Mouse (Mus musculus): ENCODE measurements around the gene Rapgef2. TPM values are rescaled to one million over a fixed set of nuclear protein-coding genes. Genes with fewer than 3 reads are reported as not detected.
"Not testable (repeated sequence)": the region's sequence is repeated elsewhere in the genome, so short reads cannot be mapped to it uniquely, and the experiment has no call there.

Gene Rapgef2
- total RNA-seq, 2 experiments from 2014 or later, result 2.1 to 4.2 TPM

GRCm38 (mm10) chr3:79064096-79064495, 222.2 kb downstream of the Rapgef2 start:
- no peak for ATAC-seq (replicated peaks; ENCODE audit: low FRiP score, poor library complexity, severe bottlenecking)

- ATAC-seq (replicated peaks; ENCODE audit: low FRiP score, poor library complexity, severe bottlenecking), result no peak
Observed at GRCm38 (mm10) chr3:79061426-79061825, 224.9 kb downstream of the Rapgef2 start.

GRCm38 (mm10) chr3:79058491-79058890, 227.8 kb downstream of the Rapgef2 start:
- ATAC-seq (replicated peaks; ENCODE audit: low FRiP score, poor library complexity, severe bottlenecking), result not testable (repeated sequence)

- no peak for ATAC-seq (replicated peaks; ENCODE audit: low FRiP score, poor library complexity, severe bottlenecking)
Observed at GRCm38 (mm10) chr3:79045251-79045650, 241.1 kb downstream of the Rapgef2 start.

DNA sequence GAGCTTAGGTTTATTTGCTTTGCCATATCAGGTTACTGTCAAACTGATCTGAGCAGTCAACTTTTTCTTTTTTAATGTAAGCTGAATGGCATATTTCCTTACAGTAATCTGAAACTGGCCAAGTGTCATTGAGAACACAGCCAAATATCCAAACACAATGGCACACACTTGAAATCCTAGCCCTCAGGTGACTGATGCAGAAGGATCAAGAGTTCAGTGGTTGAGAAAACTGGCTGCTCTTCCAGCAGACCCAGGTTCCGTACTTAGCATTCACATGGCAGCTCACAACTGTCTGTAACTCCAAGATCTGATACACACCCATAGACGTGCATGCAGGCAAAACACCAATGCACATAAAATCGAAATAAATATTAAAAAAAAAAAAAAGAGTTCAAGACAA, 243.3 kb downstream of the Rapgef2 start:
- no peak for ATAC-seq (replicated peaks; ENCODE audit: low FRiP score, poor library complexity, severe bottlenecking)

DNA sequence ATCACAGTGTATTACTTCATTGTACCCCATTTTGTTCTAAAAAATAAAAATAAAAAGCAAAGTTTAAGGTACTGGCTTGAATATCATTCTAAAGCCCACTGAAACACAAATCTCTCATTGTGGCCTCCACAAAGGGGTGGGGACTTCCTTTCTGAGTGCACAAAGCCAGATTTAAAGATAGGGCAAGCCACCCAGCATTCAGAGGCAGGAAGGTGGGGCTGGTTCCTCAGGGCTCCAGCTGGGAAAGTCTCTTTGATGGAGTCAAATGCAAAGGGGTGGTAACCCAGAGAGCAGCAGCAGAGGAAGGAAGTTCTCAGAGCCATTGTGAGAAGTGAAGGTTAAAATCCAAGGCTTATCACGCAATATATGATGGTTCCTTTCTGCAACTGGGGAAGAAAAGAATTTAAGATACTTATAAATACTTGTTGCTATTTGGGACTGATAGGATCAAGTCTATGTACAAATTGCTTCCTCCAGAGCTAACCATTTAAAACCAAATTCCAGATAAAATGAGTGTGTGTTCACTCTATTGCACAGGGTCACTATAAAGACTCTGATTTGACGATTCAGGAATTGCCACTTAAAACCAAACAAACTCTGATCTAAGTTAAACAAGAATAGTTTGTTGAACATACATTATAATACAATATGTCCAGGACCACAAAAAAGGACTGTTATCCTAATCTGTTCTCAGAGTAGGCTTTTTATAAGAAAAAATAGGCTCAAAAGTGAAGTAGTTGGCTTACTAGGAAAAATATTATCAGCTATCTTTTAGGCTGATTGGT, 246.5 kb downstream of the Rapgef2 start:
- ATAC-seq (replicated peaks; ENCODE audit: low FRiP score, poor library complexity, severe bottlenecking), result no peak

GRCm38 (mm10) chr3:79039008-79039407, 247.3 kb downstream of the Rapgef2 start:
- no peak for ATAC-seq (replicated peaks; ENCODE audit: low FRiP score, poor library complexity, severe bottlenecking)

GRCm38 (mm10) chr3:79034457-79034856, 251.9 kb downstream of the Rapgef2 start:
- ATAC-seq (replicated peaks; ENCODE audit: low FRiP score, poor library complexity, severe bottlenecking), result no peak

- no peak for ATAC-seq (replicated peaks; ENCODE audit: low FRiP score, poor library complexity, severe bottlenecking)
Observed at GRCm38 (mm10) chr3:79030855-79031254, 255.5 kb downstream of the Rapgef2 start.

DNA sequence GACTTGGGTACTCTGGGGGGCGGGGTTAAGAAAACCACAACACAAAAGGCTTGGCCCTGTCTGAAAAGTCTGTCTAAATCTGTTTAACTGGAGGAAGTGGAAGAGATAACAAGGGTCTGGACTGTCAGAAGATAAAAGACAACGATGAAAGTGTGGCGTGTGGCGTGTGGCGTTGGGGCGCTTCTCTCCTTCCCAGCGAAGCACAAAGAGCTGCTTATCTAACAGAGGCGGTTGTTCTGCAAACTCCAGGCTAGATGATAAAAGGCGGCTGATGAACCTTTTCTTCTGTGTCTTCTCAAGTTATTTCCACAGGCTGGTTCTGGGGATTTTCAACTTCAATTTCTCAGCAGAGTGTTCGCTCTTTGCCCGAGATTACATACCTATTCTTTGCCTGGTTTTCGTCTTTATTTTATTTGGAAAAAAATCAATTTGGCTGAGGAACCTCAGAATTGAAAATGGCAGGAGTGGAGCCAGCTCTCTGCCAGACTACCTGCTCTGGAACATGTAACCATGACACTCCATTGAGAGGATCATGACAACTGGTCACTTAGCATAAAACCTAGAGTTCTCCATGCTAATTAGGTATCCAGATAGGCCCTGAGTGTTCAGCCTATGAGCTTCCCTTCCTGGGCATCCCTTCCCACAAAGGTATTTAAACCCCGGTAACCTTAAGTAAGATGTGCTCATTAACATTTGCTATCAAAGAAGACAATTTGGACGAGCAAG, 258.0 kb downstream of the Rapgef2 start:
- ATAC-seq (replicated peaks; ENCODE audit: low FRiP score, poor library complexity, severe bottlenecking), result no peak

DNA sequence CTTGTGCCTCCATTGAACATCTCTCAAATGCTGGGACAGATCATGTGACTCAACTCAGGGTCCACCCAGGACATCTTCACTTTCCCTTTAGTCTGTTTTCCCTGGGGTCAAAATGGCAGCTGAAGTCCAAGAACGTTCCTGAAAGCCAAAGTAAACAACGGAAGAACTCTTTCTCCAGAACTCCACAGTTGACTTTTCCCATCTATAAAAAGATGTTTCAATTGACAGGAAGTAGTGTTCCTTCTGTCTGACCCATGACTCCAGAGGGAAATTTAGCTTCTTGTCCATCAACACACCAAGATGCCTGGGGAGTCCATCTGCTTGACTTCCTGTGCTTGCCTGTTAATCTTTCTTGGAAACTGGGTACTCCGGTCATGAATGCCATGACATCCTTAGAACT, 260.3 kb downstream of the Rapgef2 start:
- ATAC-seq (replicated peaks; ENCODE audit: low FRiP score, poor library complexity, severe bottlenecking), result no peak

- ATAC-seq (replicated peaks; ENCODE audit: low FRiP score, poor library complexity, severe bottlenecking), result no peak
Observed at GRCm38 (mm10) chr3:79023735-79024328, 262.5 kb downstream of the Rapgef2 start.

DNA sequence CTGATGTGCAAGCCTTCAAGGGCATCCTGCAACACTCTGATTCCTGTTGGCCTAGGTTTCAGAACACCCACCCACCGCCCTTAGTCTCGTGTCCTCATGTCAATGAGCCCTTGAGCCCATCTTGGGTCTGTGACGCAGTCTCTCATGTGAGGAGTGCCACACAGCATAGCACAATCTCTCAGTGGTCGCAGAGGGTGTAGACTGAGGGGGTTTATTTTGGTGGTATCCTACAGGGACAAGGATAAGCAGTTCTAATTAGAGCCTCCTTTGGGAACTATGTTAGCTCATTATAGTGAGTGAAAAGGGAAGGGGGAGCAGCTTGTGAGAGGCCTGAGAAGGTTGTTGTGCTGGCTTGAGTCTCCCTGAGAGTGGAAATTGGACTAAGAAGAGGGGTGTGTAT, 263.6 kb downstream of the Rapgef2 start:
- ATAC-seq (replicated peaks; ENCODE audit: low FRiP score, poor library complexity, severe bottlenecking), result no peak

DNA sequence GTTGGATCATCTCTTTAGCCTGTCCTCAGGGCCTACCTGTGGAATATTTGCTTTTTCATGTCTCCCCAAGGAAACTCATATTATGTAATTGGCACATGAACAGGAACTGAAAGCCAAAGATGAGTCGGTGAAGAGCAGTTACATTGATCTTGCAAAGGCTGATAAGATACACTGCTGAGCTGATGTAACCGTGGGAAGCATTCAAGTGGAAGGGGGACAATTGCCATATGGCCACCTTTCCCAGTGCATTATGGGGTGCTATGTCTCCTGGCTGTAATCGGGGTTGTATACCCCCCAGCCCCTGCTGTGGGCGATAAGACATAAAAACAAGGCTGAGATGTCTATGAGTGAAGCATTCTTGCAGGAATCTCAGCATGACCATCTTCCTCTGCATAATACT, 268.9 kb downstream of the Rapgef2 start:
- no peak for ATAC-seq (replicated peaks; ENCODE audit: low FRiP score, poor library complexity, severe bottlenecking)

GRCm38 (mm10) chr3:79016830-79017229, 269.5 kb downstream of the Rapgef2 start:
- ATAC-seq (replicated peaks; ENCODE audit: low FRiP score, poor library complexity, severe bottlenecking), result no peak

DNA sequence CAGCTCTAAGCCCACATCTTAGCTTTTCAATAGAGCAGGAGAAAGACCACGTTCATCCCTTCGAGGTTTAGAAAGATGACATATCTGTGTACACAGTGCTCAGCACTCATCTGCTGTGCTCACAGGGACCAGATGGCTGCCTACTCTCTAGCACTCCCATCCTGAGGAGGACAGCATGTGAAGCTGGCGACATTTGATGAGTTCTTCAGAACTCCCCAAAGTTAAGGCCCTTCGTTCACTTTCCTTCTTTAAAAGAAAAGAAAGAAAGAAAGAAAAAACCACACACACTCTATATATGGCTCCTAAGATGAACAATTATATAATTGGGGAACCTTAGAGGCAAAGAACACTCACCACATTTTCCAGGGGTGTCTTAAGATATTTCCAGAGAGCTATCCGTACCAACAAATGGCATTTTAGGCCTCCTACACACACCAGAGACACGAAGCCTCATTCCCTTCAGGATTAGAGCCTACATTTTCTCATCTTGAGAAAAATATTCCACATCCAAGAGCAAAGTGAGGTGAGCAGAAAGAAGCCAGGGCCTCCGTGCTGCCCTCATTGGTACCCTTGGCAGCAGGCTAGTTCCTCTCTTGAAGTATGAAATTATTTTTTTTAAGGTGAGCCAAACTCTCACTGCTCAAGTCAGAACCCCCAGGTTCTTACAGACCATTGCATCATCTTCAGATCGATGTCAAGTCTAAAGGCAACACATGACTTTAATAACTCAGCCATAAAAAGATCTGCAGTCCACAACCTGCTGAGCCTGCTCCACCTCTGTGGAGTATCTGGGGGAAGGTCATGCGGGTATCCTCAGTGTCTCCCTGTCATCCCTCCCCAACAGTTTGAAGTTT, 270.5 kb downstream of the Rapgef2 start:
- ATAC-seq (replicated peaks; ENCODE audit: low FRiP score, poor library complexity, severe bottlenecking), result no peak
